Mouse (Mus musculus): ENCODE data around the gene Nudc.

Nudc gene

DNA sequence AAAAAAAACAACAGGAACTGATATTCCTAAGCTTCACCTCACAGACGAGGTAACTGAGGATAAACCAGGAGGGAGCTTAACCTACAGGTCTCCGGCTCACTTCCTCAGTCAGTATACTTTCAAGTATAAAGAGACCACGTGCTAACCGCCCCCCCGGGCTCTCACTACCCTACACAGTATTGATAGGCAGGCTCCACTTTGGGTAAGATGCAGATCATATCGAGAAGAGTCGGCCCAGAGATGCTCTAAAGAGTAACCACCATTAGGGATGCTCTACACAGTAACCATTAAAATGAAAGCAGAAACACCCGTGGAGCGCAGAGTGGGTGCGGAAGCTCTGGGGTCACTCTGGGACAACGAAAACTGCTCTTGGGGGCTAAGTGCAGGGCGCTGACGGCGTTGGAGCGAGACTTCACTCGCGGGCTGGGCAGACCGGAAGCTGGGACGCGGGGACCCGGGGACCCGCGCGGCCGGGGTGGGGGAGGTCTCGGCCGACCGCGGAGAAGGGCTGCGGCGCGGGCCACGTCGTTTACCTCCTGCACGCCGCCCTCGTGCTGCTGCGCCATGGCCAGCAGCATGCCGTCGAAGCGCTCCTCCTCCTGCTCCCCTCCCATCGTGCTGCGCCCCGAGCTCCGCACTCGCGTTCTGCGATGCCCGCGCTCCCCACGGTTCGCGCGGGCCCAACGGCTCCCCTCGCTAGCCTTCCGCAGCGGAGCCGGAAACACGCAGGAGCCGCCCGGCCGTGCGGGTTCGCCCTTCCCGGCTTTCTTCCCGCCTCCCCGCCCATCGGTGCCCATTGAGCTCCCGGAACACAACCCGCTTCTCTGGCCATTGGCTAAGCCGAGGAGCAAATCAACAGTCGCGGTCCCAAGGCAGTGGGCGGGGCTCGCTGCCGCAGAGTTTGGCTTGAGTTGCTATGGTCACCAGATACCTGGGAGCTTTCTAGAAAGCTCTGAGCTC lies at the start of gene Nudc:
Gene Nudc (minus strand): TSS at position 725 of the 960 bp plus-strand sequence.
- peak; percentile 94 for DNase-seq (ENCODE audit: low read depth)

GRCm38 (mm10) chr4:133595538-133595937 lies 49.7 kb upstream of the Nudc start:
- DNase-seq (ENCODE audit: low read depth) = no peak

DNA sequence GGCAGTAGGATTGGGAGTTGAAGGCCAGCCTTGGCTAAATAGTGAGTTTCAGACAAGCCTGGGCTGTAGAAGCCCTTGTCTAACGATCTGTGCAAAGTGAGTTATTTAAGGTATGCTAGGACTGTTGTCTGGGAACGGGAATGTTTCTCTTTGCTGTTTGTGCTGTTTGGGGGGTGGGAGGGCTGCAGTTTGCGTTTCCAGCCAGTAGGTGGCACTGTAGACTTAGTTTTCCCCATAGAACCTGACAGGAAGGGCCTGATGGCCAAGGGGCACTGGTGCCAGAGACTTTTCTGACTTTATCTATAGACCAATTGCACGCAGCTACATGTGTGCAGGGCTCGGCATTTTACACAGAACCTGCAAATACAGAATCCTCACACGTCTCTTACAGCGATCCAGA lies 46.8 kb upstream of the Nudc start:
- DNase-seq (ENCODE audit: low read depth) = peak; percentile 45

GRCm38 (mm10) chr4:133584059-133584951 lies 38.5 kb upstream of the Nudc start, which contains the start of gene Gpn2:
TSS of gene Gpn2 (plus strand) at chr4:133584362.
- peak; percentile 55 for DNase-seq (ENCODE audit: low read depth)

DNA sequence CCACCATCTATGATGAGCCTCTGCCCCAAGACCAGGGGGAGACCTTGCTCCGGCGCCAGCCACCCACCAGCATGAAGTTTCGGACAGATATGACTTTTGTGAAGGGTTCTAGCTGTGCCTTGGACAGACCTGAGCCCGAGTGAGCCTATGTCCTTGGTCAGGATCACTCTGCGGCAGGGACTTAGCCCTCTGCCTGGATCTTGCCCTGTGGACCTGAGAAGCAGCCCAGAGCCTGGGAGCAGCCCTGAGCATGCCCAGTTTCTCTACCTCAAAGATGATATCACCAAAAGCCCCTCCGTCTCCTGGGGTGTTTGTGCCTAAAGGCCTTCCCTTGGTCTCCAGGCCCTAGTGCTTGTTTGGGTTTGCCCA lies 37.9 kb upstream of the Nudc start:
- no peak for DNase-seq (ENCODE audit: low read depth)

GRCm38 (mm10) chr4:133577983-133578382 lies 32.2 kb upstream of the Nudc start:
- DNase-seq (ENCODE audit: low read depth) = no peak

- DNase-seq (ENCODE audit: low read depth) = no peak
Measured at GRCm38 (mm10) chr4:133574843-133575202, 29.0 kb upstream of the Nudc start.

GRCm38 (mm10) chr4:133574070-133574842 lies 28.5 kb upstream of the Nudc start, which contains the start of gene Gpatch3:
TSS of gene Gpatch3 (plus strand) at chr4:133574745.
- peak; percentile 79 for DNase-seq (ENCODE audit: low read depth)

DNA sequence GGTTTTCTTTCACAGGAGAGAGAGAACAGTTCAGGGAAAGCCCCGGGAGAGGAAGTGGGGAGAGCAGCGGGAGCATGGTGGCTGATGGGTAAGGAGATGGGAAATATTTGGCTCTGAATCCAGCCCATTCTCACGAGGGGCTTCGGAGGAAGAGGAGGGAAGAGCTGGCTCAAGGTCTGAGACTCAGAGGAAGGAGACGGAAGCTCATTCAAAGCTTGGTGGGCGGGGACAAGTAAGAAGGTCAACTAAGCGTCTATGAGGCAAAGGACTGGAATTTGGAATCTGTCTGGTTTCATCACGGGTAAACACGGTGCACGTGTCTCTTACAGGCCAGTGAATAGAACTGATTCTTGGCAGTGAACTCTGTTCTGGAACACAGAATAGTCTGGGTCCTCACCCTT lies 24.3 kb upstream of the Nudc start:
- peak; percentile 61 for DNase-seq (ENCODE audit: low read depth)

GRCm38 (mm10) chr4:133569291-133570065 lies 23.7 kb upstream of the Nudc start:
- DNase-seq (ENCODE audit: low read depth) = no peak

DNA sequence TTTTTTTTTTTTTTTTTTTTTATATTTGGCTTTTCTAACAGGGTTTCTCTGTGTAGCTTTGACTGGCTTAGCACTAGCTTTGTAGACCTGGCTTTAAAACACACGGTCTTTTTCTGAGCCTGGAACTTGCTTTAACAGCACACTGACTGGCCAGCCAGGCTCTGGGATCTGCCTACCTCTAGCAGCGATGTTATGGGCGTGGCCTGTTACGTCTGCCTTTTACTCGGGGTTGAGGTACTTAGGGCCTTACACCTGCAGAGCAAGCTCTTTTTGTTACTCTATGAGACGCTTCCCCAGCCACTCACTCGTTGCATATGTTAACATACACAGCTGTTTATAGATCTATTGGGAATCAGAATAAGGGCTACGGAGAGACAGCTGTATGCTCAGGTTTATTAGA lies 21.5 kb upstream of the Nudc start:
- no peak for DNase-seq (ENCODE audit: low read depth)

GRCm38 (mm10) chr4:133563123-133563571 lies 17.4 kb upstream of the Nudc start:
- no peak for DNase-seq (ENCODE audit: low read depth)

DNA sequence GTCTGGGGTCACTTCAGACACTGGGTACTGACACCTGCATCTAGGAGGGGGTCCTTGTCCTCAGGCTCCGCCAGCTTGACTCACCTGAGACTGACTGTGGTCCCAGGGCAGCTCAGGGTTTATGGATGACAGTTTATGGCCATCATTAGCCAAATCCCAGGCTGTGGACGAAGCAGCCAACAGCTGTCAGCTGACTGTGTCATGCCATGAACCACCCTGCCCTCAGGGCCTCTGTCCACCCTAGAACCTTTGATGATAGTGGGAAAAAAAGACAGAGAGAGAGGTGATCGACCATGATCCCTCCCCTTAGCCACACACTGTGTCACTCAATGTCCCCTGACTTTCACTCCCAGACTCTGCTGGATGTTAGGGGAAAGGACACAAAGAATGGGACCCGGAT lies 15.8 kb upstream of the Nudc start:
- DNase-seq (ENCODE audit: low read depth) = no peak

- DNase-seq (ENCODE audit: low read depth) = no peak
Measured at GRCm38 (mm10) chr4:133559846-133560245, 14.1 kb upstream of the Nudc start.

GRCm38 (mm10) chr4:133557041-133557717 lies 11.4 kb upstream of the Nudc start:
- DNase-seq (ENCODE audit: low read depth) = no peak

GRCm38 (mm10) chr4:133553448-133554330 lies 7.9 kb upstream of the Nudc start:
- no peak for DNase-seq (ENCODE audit: low read depth)

- DNase-seq (ENCODE audit: low read depth) = no peak
Measured at GRCm38 (mm10) chr4:133552768-133553447, 7.1 kb upstream of the Nudc start, which contains the start of gene Nr0b2. TSS of gene Nr0b2 (plus strand) at chr4:133553376.

GRCm38 (mm10) chr4:133552029-133552428 lies 6.2 kb upstream of the Nudc start:
- no peak for DNase-seq (ENCODE audit: low read depth)

DNA sequence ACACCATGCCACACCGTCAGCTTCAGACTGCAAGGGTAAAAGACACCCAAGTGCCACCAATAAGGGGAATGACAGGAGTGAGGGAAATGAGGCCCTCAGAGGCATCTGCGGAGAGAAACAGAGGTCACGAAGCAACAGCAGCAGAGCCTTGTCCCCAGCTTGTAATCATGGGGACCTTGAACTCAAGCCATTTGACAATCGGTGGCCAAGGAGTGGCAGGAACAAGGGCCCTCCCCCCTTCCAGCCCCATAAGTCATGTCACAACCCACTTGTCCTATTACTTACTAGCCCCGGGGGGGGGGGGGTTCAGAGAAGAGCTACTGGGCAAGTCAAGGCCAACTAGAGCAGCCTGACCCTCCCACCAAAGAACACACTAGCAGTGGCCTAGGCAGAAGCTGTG lies 9.1 kb downstream of the Nudc start:
- DNase-seq (ENCODE audit: low read depth) = no peak

Data from fibroblast of lung, adult 2 months (primary cell).